8 mouse cellular contexts compared by ENCODE assay signal in the genomic region with DNA sequence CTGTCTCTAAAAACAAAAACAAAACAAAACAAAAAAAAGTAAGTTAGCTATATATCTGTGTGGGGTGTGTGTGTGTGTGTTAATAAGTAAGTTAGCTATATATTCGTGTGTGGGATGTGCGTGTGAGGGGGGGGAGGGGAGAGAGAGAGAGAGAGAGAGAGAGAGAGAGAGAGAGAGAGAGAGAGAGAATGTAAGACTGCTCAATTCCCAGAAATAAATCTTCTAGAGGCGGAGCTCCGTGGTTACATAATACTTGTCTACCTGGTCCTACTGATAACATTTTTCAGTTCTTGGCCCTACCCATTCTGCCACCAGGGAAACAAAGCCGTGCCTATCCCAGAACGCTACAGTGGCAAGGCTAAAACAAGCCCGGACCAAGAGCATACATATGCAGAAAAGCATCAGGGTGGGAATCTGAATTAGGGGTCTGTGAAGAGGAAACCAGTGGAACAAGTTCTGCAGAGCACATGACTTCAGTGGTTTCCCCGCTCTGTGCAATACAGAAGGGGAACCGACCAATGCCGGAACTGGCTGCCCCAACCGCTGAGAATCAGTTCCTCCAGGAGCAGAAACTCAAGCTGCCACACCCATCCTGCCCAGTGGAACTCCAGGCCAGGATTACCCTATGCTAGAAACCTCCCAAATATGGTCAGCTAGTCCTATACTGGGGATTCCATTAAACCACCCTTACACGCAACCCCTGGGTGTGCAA. TPM values are rescaled to one million over a fixed set of nuclear protein-coding genes. Genes with fewer than 3 reads are reported as not detected.
A peak's percentile ranks its signal among the peaks of the same experiment; 100 is the strongest.
DNase-seq lines count a peak whose midpoint lies in the region; ATAC-seq and TF ChIP-seq lines count a peak whose summit lies in the region.

No protein-coding gene starts in this region.

- no peak overlapping the region for H3K4me3 ChIP-seq in kidney, adult 2 months (ENCODE audit: insufficient read depth, low read depth, low read length)
- H3K4me3 ChIP-seq in lung, postnatal 0 days (ENCODE audit: low read depth, low read length): no peak overlapping the region
- 0 out of 2 replicates have a peak overlapping the region, but pooled peaks have one; percentile 1 for H3K4me3 ChIP-seq in thymus, adult 2 months (ENCODE audit: control insufficient read depth, insufficient read depth, low read length)
- H3K4me3 ChIP-seq in midbrain, embryonic 14.5 days (replicated peaks; ENCODE audit: low read depth, low read length): no peak overlapping the region

- TF ChIP-seq CTCF in kidney, adult 2 months (conservative IDR thresholded peaks at IDR 0.05; ENCODE audit: insufficient read depth, insufficient read length, low read depth, low read length): no peak
- no peak for TF ChIP-seq CTCF in lung, postnatal 0 days (IDR thresholded peaks at IDR 0.05)
- no peak for TF ChIP-seq CTCF in thymus, adult 2 months (IDR thresholded peaks at IDR 0.05; ENCODE audit: borderline replicate concordance, control insufficient read depth, extremely low read depth, insufficient read depth, low read length, poor library complexity)

- H3K9ac ChIP-seq in lung, postnatal 0 days (replicated peaks; ENCODE audit: low read depth): no peak overlapping the region
- H3K9ac ChIP-seq in midbrain, embryonic 14.5 days (replicated peaks; ENCODE audit: low read length): no peak overlapping the region

- peak overlapping the region; percentile 93 for H3K27ac ChIP-seq in kidney, adult 2 months (ENCODE audit: insufficient read depth, low read depth, low read length)
- H3K27ac ChIP-seq in lung, postnatal 0 days (ENCODE audit: low read length): peak overlapping the region; percentile 89
- H3K27ac ChIP-seq in thymus, adult 2 months (ENCODE audit: control insufficient read depth, insufficient read depth, low read length): peak overlapping the region; percentile 72; the same call in 1 of the 2 replicates
- H3K27ac ChIP-seq in midbrain, embryonic 14.5 days (replicated peaks; ENCODE audit: low read depth, low read length): no peak overlapping the region

- intact Hi-C loops in gastrocnemius, postnatal 14 days (cut with DNase I; ENCODE audit: low total_unique reads): loop anchor here (1.0 kb wide), 1 partner anchor 15 kb away; no protein-coding TSS in a partner anchor

- peak; percentile 89 for ATAC-seq in lung, postnatal 0 days
- ATAC-seq in midbrain, embryonic 14.5 days (ENCODE audit: low FRiP score, low TSS enrichment): no peak

- no peaks in the 10 kb centered on the region for H3K9me3 ChIP-seq in lung, postnatal 0 days (ENCODE audit: low read length)
- no peaks in the 10 kb centered on the region for H3K9me3 ChIP-seq in midbrain, embryonic 14.5 days (ENCODE audit: control insufficient read depth, low read length)

- peaks cover 29% of the 10 kb centered on the region for H3K4me1 ChIP-seq in kidney, adult 2 months (ENCODE audit: control insufficient read depth, insufficient read depth, low read length)
- peaks cover 31% of the 10 kb centered on the region for H3K4me1 ChIP-seq in lung, postnatal 0 days (ENCODE audit: insufficient read depth, low read depth, low read length)
- peaks cover 53% of the 10 kb centered on the region for H3K4me1 ChIP-seq in thymus, adult 2 months (replicated peaks; ENCODE audit: control insufficient read depth, insufficient read depth, low read length)
- H3K4me1 ChIP-seq in midbrain, embryonic 14.5 days (ENCODE audit: control insufficient read depth, insufficient read depth, low read length): no peaks in the 10 kb centered on the region

- DNase-seq in layer of hippocampus, adult 9-11 months: peak; percentile 46
- DNase-seq in layer of hippocampus, adult 8-10 months (ENCODE audit: low spot score in 2 of 2): no peak
- DNase-seq in gastrocnemius, postnatal 14 days: peak; percentile 30
- DNase-seq in kidney, adult 2 months: peak; percentile 82
- peak; percentile 93 for DNase-seq in lung, postnatal 0 days (ENCODE audit: low spot score)
- peak; percentile 74 for DNase-seq in thymus, adult 2 months
- no peak for DNase-seq in midbrain, embryonic 14.5 days
- no peak for DNase-seq in yolk sac, embryonic 10.5 days (ENCODE audit: low spot score)

- 48% methylated on average over 12 of the region's 12 CpGs for WGBS in kidney, adult 2 months
- 43% methylated on average over 12 of the region's 12 CpGs for WGBS in lung, postnatal 0 days
- WGBS in thymus, adult 2 months: 5% methylated on average over 12 of the region's 12 CpGs
- WGBS in midbrain, embryonic 14.5 days: 86% methylated on average over 12 of the region's 12 CpGs

- H3K4me2 ChIP-seq in lung, postnatal 0 days (replicated peaks; ENCODE audit: low read depth, low read length): peak overlapping the region; percentile 27
- no peak overlapping the region for H3K4me2 ChIP-seq in midbrain, embryonic 14.5 days (ENCODE audit: low read length)

- TF ChIP-seq EP300 in lung, postnatal 0 days (IDR thresholded peaks at IDR 0.05): peak; percentile 64

- no peak for TF ChIP-seq POLR2A in kidney, adult 2 months (IDR thresholded peaks at IDR 0.05; ENCODE audit: low read depth, low read length)
- no peak for TF ChIP-seq POLR2A in thymus, adult 2 months (IDR thresholded peaks at IDR 0.05; ENCODE audit: control insufficient read depth, extremely low read depth, insufficient read depth, low read length, poor library complexity)

- H3K27me3 ChIP-seq in kidney, adult 2 months (replicated peaks; ENCODE audit: control insufficient read depth, insufficient read depth, low read length): no peaks in the 10 kb centered on the region
- no peaks in the 10 kb centered on the region for H3K27me3 ChIP-seq in lung, postnatal 0 days (replicated peaks; ENCODE audit: insufficient read depth, low read length)
- H3K27me3 ChIP-seq in thymus, adult 2 months (ENCODE audit: control insufficient read depth, insufficient read depth, low read length): no peaks in the 10 kb centered on the region
- no peaks in the 10 kb centered on the region for H3K27me3 ChIP-seq in midbrain, embryonic 14.5 days (ENCODE audit: control insufficient read depth, insufficient read depth, low read length)

- no peaks in the 10 kb centered on the region for H3K36me3 ChIP-seq in kidney, adult 2 months (ENCODE audit: control insufficient read depth, insufficient read depth, low read length)
- no peaks in the 10 kb centered on the region for H3K36me3 ChIP-seq in lung, postnatal 0 days (ENCODE audit: insufficient read depth, low read length)
- H3K36me3 ChIP-seq in thymus, adult 2 months (ENCODE audit: control insufficient read depth, insufficient read depth, low read length): no peaks in the 10 kb centered on the region
- H3K36me3 ChIP-seq in midbrain, embryonic 14.5 days (ENCODE audit: control insufficient read depth, insufficient read depth, low read length): no peaks in the 10 kb centered on the region

RNA-seq across cellular contexts. Expression of a gene that starts 46.7 kb away (rescaled TPM):
- 10 to 100 TPM; 26.3 to 29.4 (median 26.8) TPM for total RNA-seq in layer of hippocampus, adult 8-10 months (2022)
- 10 to 100 TPM; 28.9 to 36.1 TPM for total RNA-seq in gastrocnemius, postnatal 14 days (2021)
- polyA plus RNA-seq in kidney, adult 2 months (2012; rRNA removed): 38.1 and 42.0 TPM in 2 replicates
- polyA plus RNA-seq in lung, postnatal 0 days (2015; fragmentation: Nextera tagmentation; extraction: Ambion mirVana): 153 and 183 TPM in 2 replicates
- polyA plus RNA-seq in thymus, adult 2 months (2012; rRNA removed): 112 and 119 TPM in 2 replicates
- polyA plus RNA-seq in midbrain, embryonic 14.5 days (2014; fragmentation: Nextera tagmentation; extraction: Ambion mirVana): 14.0 and 22.3 TPM in 2 replicates

Comparison
In these comparisons a context has a peak if more than half of its experiments do, and no peak if none do; other contexts are left out.
1. DNase-seq: peak in layer of hippocampus, adult 9-11 months (single experiment), gastrocnemius, postnatal 14 days (single experiment), kidney, adult 2 months (single experiment), lung, postnatal 0 days (single experiment) and thymus, adult 2 months (single experiment); none in layer of hippocampus, adult 8-10 months (0 of 2), midbrain, embryonic 14.5 days (single experiment) and yolk sac, embryonic 10.5 days (single experiment).